In the genomic region with DNA sequence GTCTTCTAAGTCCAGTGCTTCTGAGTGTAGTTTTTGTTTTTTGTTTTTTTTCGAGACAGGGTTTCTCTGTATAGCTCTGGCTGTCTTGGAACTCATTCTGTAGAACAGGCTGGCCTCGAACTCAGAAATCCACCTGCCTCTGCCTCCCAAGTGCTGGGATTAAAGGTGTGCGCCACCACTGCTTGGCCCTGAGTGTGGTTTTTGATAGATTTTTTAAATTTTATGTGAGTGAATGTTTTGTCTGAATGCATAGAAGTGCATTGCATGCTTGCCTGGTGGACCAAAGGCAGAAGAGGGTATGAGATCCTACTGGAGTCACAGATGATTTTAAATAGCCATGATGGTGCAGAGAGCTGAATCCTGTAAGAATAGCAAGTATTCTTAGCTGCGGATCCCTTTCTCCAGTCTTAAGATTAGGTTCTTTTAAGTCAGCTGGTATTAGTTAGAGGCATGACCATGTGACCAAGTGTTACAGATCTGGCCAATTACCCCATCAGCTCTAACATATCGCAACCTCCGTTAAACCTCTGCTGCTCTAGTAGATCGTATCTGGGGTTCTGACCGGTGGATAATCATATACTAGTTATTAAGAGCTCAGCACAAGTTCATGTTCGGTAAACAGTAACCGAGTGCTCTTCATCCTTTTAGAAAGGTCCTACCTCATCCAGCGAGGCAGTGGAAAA, we compare ENCODE assay signal across 8 mouse cellular contexts. TPM values are rescaled to one million over a fixed set of nuclear protein-coding genes. Genes with fewer than 3 reads are reported as not detected.
DNase-seq lines count a peak whose midpoint lies in the region; ATAC-seq lines count a peak whose summit lies in the region.

No protein-coding gene starts in this region.

- no peaks in the 10 kb centered on the region for H3K36me3 ChIP-seq in embryonic facial prominence, embryonic 15.5 days
- no peaks in the 10 kb centered on the region for H3K36me3 ChIP-seq in limb, embryonic 11.5 days (ENCODE audit: control insufficient read depth, insufficient read depth, low read length)

- peak overlapping the region; percentile 98 for H3K27ac ChIP-seq in embryonic facial prominence, embryonic 15.5 days (replicated peaks)
- H3K27ac ChIP-seq in limb, embryonic 11.5 days (replicated peaks; ENCODE audit: low read depth, low read length), result peak overlapping the region; percentile 82

- H3K27me3 ChIP-seq in embryonic facial prominence, embryonic 15.5 days, result no peaks in the 10 kb centered on the region
- no peaks in the 10 kb centered on the region for H3K27me3 ChIP-seq in limb, embryonic 11.5 days (ENCODE audit: control insufficient read depth, insufficient read depth, low read length)

- peak overlapping the region; percentile 60 for H3K4me3 ChIP-seq in embryonic facial prominence, embryonic 15.5 days (replicated peaks)
- H3K4me3 ChIP-seq in limb, embryonic 11.5 days (ENCODE audit: low read depth, low read length), result peak overlapping the region; percentile 35

- H3K9ac ChIP-seq in embryonic facial prominence, embryonic 15.5 days, result peak overlapping the region; percentile 50
- peak overlapping the region; percentile 58; the same call in 1 of the 2 replicates for H3K9ac ChIP-seq in limb, embryonic 11.5 days (ENCODE audit: low read length)

- WGBS in embryonic facial prominence, embryonic 15.5 days, result 18% methylated on average over 11 of the region's 11 CpGs
- 19% methylated on average over 11 of the region's 11 CpGs for WGBS in limb, embryonic 11.5 days

- peak overlapping the region; percentile 67 for H3K4me2 ChIP-seq in embryonic facial prominence, embryonic 15.5 days (replicated peaks)
- peak overlapping the region; percentile 70 for H3K4me2 ChIP-seq in limb, embryonic 11.5 days (ENCODE audit: low read depth, severe bottlenecking)

- H3K9me3 ChIP-seq in embryonic facial prominence, embryonic 15.5 days (replicated peaks), result no peaks in the 10 kb centered on the region
- H3K9me3 ChIP-seq in limb, embryonic 11.5 days (ENCODE audit: control insufficient read depth, low read length), result no peaks in the 10 kb centered on the region

- DNase-seq in retina, adult 2 months (ENCODE audit: low read depth, low spot score), result peak; percentile 46
- DNase-seq in retina, embryonic 14.5 days (ENCODE audit: low spot score), result no peak
- DNase-seq in limb, embryonic 11.5 days (ENCODE audit: low spot score), result no peak
- peak; percentile 60 for DNase-seq in retina, postnatal 1 day
- DNase-seq in cerebellum, adult 8-10 months, result no peak
- DNase-seq in adrenal gland, adult 2 months, result no peak
- DNase-seq in layer of hippocampus, adult 9-11 months, result no peak

- H3K4me1 ChIP-seq in embryonic facial prominence, embryonic 15.5 days, result peaks cover 36% of the 10 kb centered on the region
- H3K4me1 ChIP-seq in limb, embryonic 11.5 days (ENCODE audit: control insufficient read depth, insufficient read depth, low read length), result peaks cover 9% of the 10 kb centered on the region; the same call in 1 of the 2 replicates

- no peak for ATAC-seq in embryonic facial prominence, embryonic 15.5 days (ENCODE audit: insufficient number of reproducible peaks, low FRiP score, low TSS enrichment, low read depth)
- ATAC-seq in limb, embryonic 11.5 days (ENCODE audit: insufficient number of reproducible peaks, low FRiP score, low TSS enrichment, low read depth), result peak; percentile 3; the same call in 1 of the 2 replicates

RNA-seq across cellular contexts. Expression of gene Mgat1, which starts 0.9 kb away (rescaled TPM):
- polyA plus RNA-seq in embryonic facial prominence, embryonic 15.5 days (2015; fragmentation: Nextera tagmentation; extraction: Ambion mirVana), result 71.7 and 75.4 TPM in 2 replicates
- 33.8 and 41.1 TPM in 2 replicates for polyA plus RNA-seq in limb, embryonic 11.5 days (2014; fragmentation: Nextera tagmentation; extraction: Ambion mirVana)
- total RNA-seq in adrenal gland, adult 2 months (2021), result 100 to 1,000 TPM; 115 to 119 TPM
- polyA plus RNA-seq in adrenal gland, adult 2 months (2012; rRNA removed), result 173 and 211 TPM in 2 replicates

RNA-seq across cellular contexts. Expression of gene Olfr1393, which starts 35.0 kb away (rescaled TPM):
- 0.11 TPM in 1 of 2 replicates, not detected in the other for polyA plus RNA-seq in embryonic facial prominence, embryonic 15.5 days (2015; fragmentation: Nextera tagmentation; extraction: Ambion mirVana)
- 0.06 TPM in 1 of 2 replicates, not detected in the other for polyA plus RNA-seq in limb, embryonic 11.5 days (2014; fragmentation: Nextera tagmentation; extraction: Ambion mirVana)
- total RNA-seq in adrenal gland, adult 2 months (2021), result under 1 TPM in 1 of 2 experiments, not detected in 1; 0.32 TPM
- polyA plus RNA-seq in adrenal gland, adult 2 months (2012; rRNA removed), result 0.04 TPM in 1 of 2 replicates, not detected in the other

RNA-seq across cellular contexts. Expression of gene Zfp62, which starts 40.0 kb away (rescaled TPM):
- 36.0 and 36.7 TPM in 2 replicates for polyA plus RNA-seq in embryonic facial prominence, embryonic 15.5 days (2015; fragmentation: Nextera tagmentation; extraction: Ambion mirVana)
- 54.1 and 58.0 TPM in 2 replicates for polyA plus RNA-seq in limb, embryonic 11.5 days (2014; fragmentation: Nextera tagmentation; extraction: Ambion mirVana)
- 10 to 100 TPM; 25.8 to 40.9 TPM for total RNA-seq in adrenal gland, adult 2 months (2021)
- 2.2 and 2.7 TPM in 2 replicates for polyA plus RNA-seq in adrenal gland, adult 2 months (2012; rRNA removed)

RNA-seq across cellular contexts. Expression of gene Olfr1392, which starts 42.0 kb away (rescaled TPM):
- not detected in 2 replicates for polyA plus RNA-seq in embryonic facial prominence, embryonic 15.5 days (2015; fragmentation: Nextera tagmentation; extraction: Ambion mirVana)
- not detected in 2 replicates for polyA plus RNA-seq in limb, embryonic 11.5 days (2014; fragmentation: Nextera tagmentation; extraction: Ambion mirVana)
- total RNA-seq in adrenal gland, adult 2 months (2021), result not detected
- 0.22 TPM in 1 of 2 replicates, not detected in the other for polyA plus RNA-seq in adrenal gland, adult 2 months (2012; rRNA removed)

RNA-seq across cellular contexts. Expression of gene Btnl9, which starts 56.1 kb away (rescaled TPM):
- 1.7 and 2.2 TPM in 2 replicates for polyA plus RNA-seq in embryonic facial prominence, embryonic 15.5 days (2015; fragmentation: Nextera tagmentation; extraction: Ambion mirVana)
- polyA plus RNA-seq in limb, embryonic 11.5 days (2014; fragmentation: Nextera tagmentation; extraction: Ambion mirVana), result 0.88 and 0.91 TPM in 2 replicates
- 10 to 100 TPM; 13.3 to 33.0 TPM for total RNA-seq in adrenal gland, adult 2 months (2021)
- 90.4 and 126 TPM in 2 replicates for polyA plus RNA-seq in adrenal gland, adult 2 months (2012; rRNA removed)

Comparison
In these comparisons a context has a peak if more than half of its experiments do, and no peak if none do; other contexts are left out.
1. DNase-seq: peak in retina, adult 2 months (single experiment) and retina, postnatal 1 day (single experiment); none in retina, embryonic 14.5 days (single experiment), limb, embryonic 11.5 days (single experiment), cerebellum, adult 8-10 months (single experiment), adrenal gland, adult 2 months (single experiment) and layer of hippocampus, adult 9-11 months (single experiment).
2. RNA of gene Zfp62, which starts 40.0 kb away (polyA plus RNA-seq): 54.1 to 58.0 TPM in limb, embryonic 11.5 days and 36.0 to 36.7 TPM in embryonic facial prominence, embryonic 15.5 days; 2.2 to 2.7 TPM in adrenal gland, adult 2 months; every median in the first group is over 10 times any median in the second.